In genomic region chr8:95589282-95589681, GRCm38 (mm10) we compare ENCODE assay signal across 34 mouse cellular contexts. TPM values are rescaled to one million over a fixed set of nuclear protein-coding genes. Genes with fewer than 3 reads are reported as not detected.
DNase-seq lines count a peak whose midpoint lies in the region; ATAC-seq and TF ChIP-seq lines count a peak whose summit lies in the region.
"Had no signal": no experiment of that assay in that cellular context is flagged by ENCODE, and none has a peak within 500 bp of the region (broad histone marks: within the 10 kb centered on the region; RNA-seq: fewer than 3 reads in every experiment).

No protein-coding gene starts in this region.

- TF ChIP-seq CTCF in hindbrain, postnatal 0 days (IDR thresholded peaks at IDR 0.05; ENCODE audit: low read depth) = 0 out of 2 replicates have a peak, but pooled peaks have one; percentile 6
- TF ChIP-seq CTCF in lung, postnatal 0 days (IDR thresholded peaks at IDR 0.05) = peak; percentile 29; the same call in 1 of the 2 replicates
- TF ChIP-seq CTCF in lung, adult 2 months (IDR thresholded peaks at IDR 0.05; ENCODE audit: insufficient read depth, low read length) = no peak
- TF ChIP-seq CTCF in MEL (IDR thresholded peaks at IDR 0.05 in 2 of 3, conservative IDR thresholded peaks at IDR 0.05 in 1 of 3; ENCODE audit: control insufficient read depth in 1 of 3, insufficient read depth in 1 of 3, low read depth in 2 of 3, low read length in 3 of 3, poor library complexity in 1 of 3, severe bottlenecking in 1 of 3) = peak in 2 of 3 experiments; percentile 10 to 14; a peak in 1 of 6 replicates

- TF ChIP-seq POLR2A in lung, adult 2 months (IDR thresholded peaks at IDR 0.05; ENCODE audit: borderline replicate concordance, extremely low read depth, low read depth, low read length) = no peak
- no peak for TF ChIP-seq POLR2A in MEL (IDR thresholded peaks at IDR 0.05; ENCODE audit: control insufficient read depth in 1 of 2, insufficient read depth in 1 of 2, low read depth in 1 of 2, low read length in 2 of 2, poor library complexity in 1 of 2)

- H3K27me3 ChIP-seq in hindbrain, postnatal 0 days (ENCODE audit: insufficient read depth, low read length) = no peaks in the 10 kb centered on the region
- H3K27me3 ChIP-seq in hindbrain, embryonic 11.5 days (ENCODE audit: control insufficient read depth, insufficient read depth, low read length) = no peaks in the 10 kb centered on the region
- H3K27me3 ChIP-seq in lung, postnatal 0 days (replicated peaks; ENCODE audit: insufficient read depth, low read length) = no peaks in the 10 kb centered on the region
- peaks cover 0 to 2% of the 10 kb centered on the region in 2 experiments; a peak in 2 of 4 replicates for H3K27me3 ChIP-seq in MEL (ENCODE audit: control insufficient read depth in 1 of 2, insufficient read depth in 2 of 2, low read length in 2 of 2)
- H3K27me3 ChIP-seq: forebrain, embryonic 13.5 days; lung, embryonic 15.5 days; neural tube, embryonic 13.5 days had no signal

- no peaks in the 10 kb centered on the region for H3K4me1 ChIP-seq in hindbrain, postnatal 0 days (ENCODE audit: insufficient read depth, low read length)
- H3K4me1 ChIP-seq in hindbrain, embryonic 11.5 days (replicated peaks; ENCODE audit: control insufficient read depth, insufficient read depth, low read length) = no peaks in the 10 kb centered on the region
- no peaks in the 10 kb centered on the region for H3K4me1 ChIP-seq in lung, postnatal 0 days (ENCODE audit: insufficient read depth, low read depth, low read length)
- no peaks in the 10 kb centered on the region for H3K4me1 ChIP-seq in lung, adult 2 months (ENCODE audit: control insufficient read depth, insufficient read depth, low read length)
- H3K4me1 ChIP-seq in MEL (ENCODE audit: control insufficient read depth in 1 of 2, insufficient read depth in 2 of 2, low read length in 2 of 2) = peaks cover 2 to 27% of the 10 kb centered on the region in 2 experiments; a peak in 3 of 4 replicates
- H3K4me1 ChIP-seq: forebrain, embryonic 13.5 days; limb, embryonic 10.5 days; lung, embryonic 15.5 days; midbrain, embryonic 10.5 days had no signal

- no peak for TF ChIP-seq EP300 in lung, postnatal 0 days (IDR thresholded peaks at IDR 0.05)
- TF ChIP-seq EP300 in MEL (IDR thresholded peaks at IDR 0.05; ENCODE audit: low read depth in 1 of 2, low read length in 2 of 2) = no peak

- H3K79me2 ChIP-seq in MEL (ENCODE audit: control insufficient read depth, insufficient read depth, low read length, poor library complexity) = no peaks in the 10 kb centered on the region

- no peaks in the 10 kb centered on the region for H3K36me3 ChIP-seq in hindbrain, postnatal 0 days (ENCODE audit: insufficient read depth, low read length)
- H3K36me3 ChIP-seq in hindbrain, embryonic 11.5 days (ENCODE audit: control insufficient read depth, insufficient read depth, low read length) = no peaks in the 10 kb centered on the region
- no peaks in the 10 kb centered on the region for H3K36me3 ChIP-seq in lung, postnatal 0 days (ENCODE audit: insufficient read depth, low read length)
- peaks cover 0 to 18% of the 10 kb centered on the region in 2 experiments; a peak in 2 of 4 replicates for H3K36me3 ChIP-seq in MEL (ENCODE audit: control insufficient read depth in 1 of 2, insufficient read depth in 2 of 2, low read length in 2 of 2)
- H3K36me3 ChIP-seq: heart, embryonic 10.5 days; limb, embryonic 10.5 days; lung, embryonic 15.5 days; midbrain, embryonic 10.5 days; neural tube, embryonic 13.5 days had no signal

- no peak overlapping the region for H3K4me3 ChIP-seq in hindbrain, postnatal 0 days (ENCODE audit: low read length)
- H3K4me3 ChIP-seq in hindbrain, embryonic 11.5 days (ENCODE audit: low read depth, low read length) = no peak overlapping the region
- H3K4me3 ChIP-seq in lung, postnatal 0 days (ENCODE audit: low read depth, low read length) = no peak overlapping the region
- no peak overlapping the region for H3K4me3 ChIP-seq in lung, adult 2 months (replicated peaks; ENCODE audit: extremely low read depth, low read depth, low read length)
- H3K4me3 ChIP-seq in MEL (ENCODE audit: control insufficient read depth in 1 of 2, insufficient read depth in 1 of 2, low read depth in 2 of 2, low read length in 2 of 2) = no peak overlapping the region
- H3K4me3 ChIP-seq: forebrain, embryonic 13.5 days; gastrocnemius, adult 2 months; heart, embryonic 10.5 days; limb, embryonic 10.5 days; lung, embryonic 15.5 days; midbrain, embryonic 10.5 days; myocyte; neural tube, embryonic 13.5 days had no signal

- no peak overlapping the region for H3K27ac ChIP-seq in hindbrain, postnatal 0 days
- no peak overlapping the region for H3K27ac ChIP-seq in hindbrain, embryonic 11.5 days (ENCODE audit: low read depth, low read length)
- H3K27ac ChIP-seq in lung, postnatal 0 days (ENCODE audit: low read length) = no peak overlapping the region
- H3K27ac ChIP-seq in MEL (ENCODE audit: control insufficient read depth, low read depth, low read length) = no peak overlapping the region
- H3K27ac ChIP-seq: forebrain, embryonic 13.5 days; gastrocnemius, adult 2 months; heart, embryonic 10.5 days; limb, embryonic 10.5 days; lung, embryonic 15.5 days; macrophage; midbrain, embryonic 10.5 days; neural tube, embryonic 13.5 days had no signal

- H3K4me2 ChIP-seq in hindbrain, postnatal 0 days (ENCODE audit: low read depth, low read length) = no peak overlapping the region
- H3K4me2 ChIP-seq in hindbrain, embryonic 11.5 days (replicated peaks; ENCODE audit: low read depth, low read length) = no peak overlapping the region
- H3K4me2 ChIP-seq in lung, postnatal 0 days (replicated peaks; ENCODE audit: low read depth, low read length) = no peak overlapping the region
- H3K4me2 ChIP-seq: forebrain, embryonic 13.5 days; lung, embryonic 15.5 days; neural tube, embryonic 13.5 days had no signal

- no peak for DNase-seq in hindbrain, postnatal 0 days (ENCODE audit: low spot score)
- no peak for DNase-seq in hindbrain, embryonic 11.5 days (ENCODE audit: low spot score)
- no peak for DNase-seq in lung, postnatal 0 days (ENCODE audit: low spot score)
- no peak for DNase-seq in lung, adult 2 months
- no peak for DNase-seq in MEL (ENCODE audit: low read depth, low spot score)
- no peak for DNase-seq in cerebellum, adult 18-20 months
- no peak for DNase-seq in gastrocnemius, postnatal 10 days
- DNase-seq: cerebellum, adult 11-12 months; cerebellum, postnatal 14 days; gastrocnemius, adult 2 months; kidney, adult 18-20 months; kidney, postnatal 4 days; layer of hippocampus, adult 9-11 months; liver; right cerebral cortex, postnatal 4 days; thymus, postnatal 25 days had no signal

- no peak for ATAC-seq in hindbrain, postnatal 0 days
- ATAC-seq in hindbrain, embryonic 11.5 days (ENCODE audit: low FRiP score) = no peak
- ATAC-seq in lung, postnatal 0 days = no peak
- ATAC-seq: activated CD4-positive, CD25-positive, alpha-beta regulatory T cell, adult 4 months; forebrain, embryonic 13.5 days; midbrain, embryonic 16.5 days; Patski had no signal

- 61% methylated on average over 10 of the region's 10 CpGs for WGBS in hindbrain, postnatal 0 days
- WGBS in hindbrain, embryonic 11.5 days = 55% methylated on average over 10 of the region's 10 CpGs
- WGBS in lung, postnatal 0 days = 60% methylated on average over 10 of the region's 10 CpGs
- 54% methylated on average over 10 of the region's 10 CpGs for WGBS in lung, adult 2 months

- TF ChIP-seq RAD21 in MEL (IDR thresholded peaks at IDR 0.05; ENCODE audit: low read depth, low read length) = no peak; the same call in 1 of the 2 replicates

- H3K9ac ChIP-seq in hindbrain, postnatal 0 days (replicated peaks; ENCODE audit: low read length) = no peak overlapping the region
- no peak overlapping the region for H3K9ac ChIP-seq in hindbrain, embryonic 11.5 days (ENCODE audit: low read depth, low read length)
- H3K9ac ChIP-seq in lung, postnatal 0 days (replicated peaks; ENCODE audit: low read depth) = no peak overlapping the region
- no peak overlapping the region for H3K9ac ChIP-seq in MEL (ENCODE audit: control insufficient read depth, low read depth, low read length, poor library complexity, severe bottlenecking)
- H3K9ac ChIP-seq: forebrain, embryonic 13.5 days; lung, embryonic 15.5 days; neural tube, embryonic 13.5 days had no signal

- H3K9me3 ChIP-seq in hindbrain, postnatal 0 days (ENCODE audit: low read length) = no peaks in the 10 kb centered on the region
- no peaks in the 10 kb centered on the region for H3K9me3 ChIP-seq in hindbrain, embryonic 11.5 days (ENCODE audit: control insufficient read depth, low read length)
- no peaks in the 10 kb centered on the region for H3K9me3 ChIP-seq in lung, postnatal 0 days (ENCODE audit: low read length)
- no peaks in the 10 kb centered on the region for H3K9me3 ChIP-seq in MEL (replicated peaks; ENCODE audit: insufficient read depth, low read length)
- H3K9me3 ChIP-seq: forebrain, embryonic 13.5 days; heart, embryonic 10.5 days; limb, embryonic 10.5 days; lung, embryonic 15.5 days; midbrain, embryonic 10.5 days; neural tube, embryonic 13.5 days had no signal

RNA-seq across cellular contexts. Expression of gene Prss54, which starts 13.1 kb away (rescaled TPM):
- total RNA-seq in hindbrain, postnatal 0 days (2014; rRNA removed) = not detected in 2 replicates
- polyA plus RNA-seq in hindbrain, postnatal 0 days (2015; fragmentation: Nextera tagmentation; extraction: Ambion mirVana) = not detected in 2 replicates
- polyA plus RNA-seq in hindbrain, embryonic 11.5 days (2014; fragmentation: Nextera tagmentation; extraction: Ambion mirVana) = not detected in 2 replicates
- polyA plus RNA-seq in lung, postnatal 0 days (2015; fragmentation: Nextera tagmentation; extraction: Ambion mirVana) = not detected in 2 replicates
- 0.10 TPM in 1 of 2 replicates, not detected in the other for polyA plus RNA-seq in lung, adult 2 months (2012; rRNA removed)
- not detected in 2 replicates for total RNA-seq in MEL (2012; rRNA removed)
- not detected for polyA plus RNA-seq in MEL (2012; ENCODE audit: insufficient read depth in 1 of 2, insufficient read length in 2 of 2, low read depth in 1 of 2, low replicate concordance in 2 of 2, missing spikeins in 1 of 2)
- total RNA-seq in gastrocnemius, postnatal 10 days (2021) = not detected
- total RNA-seq: gastrocnemius, adult 2 months; hematopoietic stem cell, adult 5-6 weeks; left cerebral cortex, adult 8-10 months had no signal
- polyA plus RNA-seq: activated CD4-positive, CD25-positive, alpha-beta regulatory T cell, adult 4 months; C2C12; embryonic facial prominence, embryonic 14.5 days; forebrain, embryonic 13.5 days; heart, embryonic 10.5 days; heart, embryonic 16.5 days; kidney, embryonic 16.5 days; limb, embryonic 10.5 days; lung, embryonic 15.5 days; macrophage; midbrain, embryonic 10.5 days; midbrain, embryonic 16.5 days; myocyte; neural tube, embryonic 13.5 days; Patski; stomach, embryonic 14.5 days had no signal

RNA-seq across cellular contexts. Expression of gene Gins3, which starts 44.0 kb away (rescaled TPM):
- 2.9 and 4.4 TPM in 2 replicates for total RNA-seq in hindbrain, postnatal 0 days (2014; rRNA removed)
- polyA plus RNA-seq in hindbrain, postnatal 0 days (2015; fragmentation: Nextera tagmentation; extraction: Ambion mirVana) = 5.1 and 5.9 TPM in 2 replicates
- polyA plus RNA-seq in hindbrain, embryonic 11.5 days (2014; fragmentation: Nextera tagmentation; extraction: Ambion mirVana) = 24.1 and 25.1 TPM in 2 replicates
- 4.2 and 5.2 TPM in 2 replicates for polyA plus RNA-seq in lung, postnatal 0 days (2015; fragmentation: Nextera tagmentation; extraction: Ambion mirVana)
- polyA plus RNA-seq in lung, adult 2 months (2012; rRNA removed) = 0.91 and 1.3 TPM in 2 replicates
- total RNA-seq in MEL (2012; rRNA removed) = 12.1 and 14.0 TPM in 2 replicates
- 10 to 100 TPM in 1 of 2 experiments, not detected in 1; 14.4 TPM for polyA plus RNA-seq in MEL (2012; ENCODE audit: insufficient read depth in 1 of 2, insufficient read length in 2 of 2, low read depth in 1 of 2, low replicate concordance in 2 of 2, missing spikeins in 1 of 2)
- total RNA-seq in gastrocnemius, postnatal 10 days (2021) = 1 to 10 TPM; 1.1 to 2.1 TPM

RNA-seq across cellular contexts. Expression of gene Ccdc113, which starts 55.4 kb away (rescaled TPM):
- total RNA-seq in hindbrain, postnatal 0 days (2014; rRNA removed) = 0.78 and 1.0 TPM in 2 replicates
- 3.2 and 5.0 TPM in 2 replicates for polyA plus RNA-seq in hindbrain, postnatal 0 days (2015; fragmentation: Nextera tagmentation; extraction: Ambion mirVana)
- 2.4 and 2.5 TPM in 2 replicates for polyA plus RNA-seq in hindbrain, embryonic 11.5 days (2014; fragmentation: Nextera tagmentation; extraction: Ambion mirVana)
- 13.1 and 18.1 TPM in 2 replicates for polyA plus RNA-seq in lung, postnatal 0 days (2015; fragmentation: Nextera tagmentation; extraction: Ambion mirVana)
- polyA plus RNA-seq in lung, adult 2 months (2012; rRNA removed) = 2.6 and 4.7 TPM in 2 replicates
- total RNA-seq in MEL (2012; rRNA removed) = not detected in 2 replicates
- polyA plus RNA-seq in MEL (2012; ENCODE audit: insufficient read depth in 1 of 2, insufficient read length in 2 of 2, low read depth in 1 of 2, low replicate concordance in 2 of 2, missing spikeins in 1 of 2) = not detected
- total RNA-seq in gastrocnemius, postnatal 10 days (2021) = under 1 TPM; 0.23 to 0.34 TPM
- total RNA-seq: gastrocnemius, adult 2 months; hematopoietic stem cell, adult 5-6 weeks had no signal
- polyA plus RNA-seq: activated CD4-positive, CD25-positive, alpha-beta regulatory T cell, adult 4 months; C2C12; limb, embryonic 10.5 days; macrophage; myocyte; stomach, embryonic 14.5 days had no signal
